Mouse (Mus musculus): ENCODE data around the gene Rab22a. TPM values are rescaled to one million over a fixed set of nuclear protein-coding genes. Genes with fewer than 3 reads are reported as not detected.
A peak's percentile ranks its signal among the peaks of the same experiment; 100 is the strongest.

Gene Rab22a
- polyA plus RNA-seq, 1 experiment from 2014 or later, result 35.0 TPM

- Histone ChIP-seq H3K36me3 (ENCODE audit: control insufficient read depth, insufficient read depth, low read length) (no peaks in the 10 kb centered on the region), H3K4me1 (ENCODE audit: control insufficient read depth, insufficient read depth, low read depth, low read length) (no peaks in the 10 kb centered on the region), H3K4me2 (ENCODE audit: low read length) (no peak overlapping the region), H3K27me3 (replicated peaks; ENCODE audit: control insufficient read depth, insufficient read depth, low read length) (no peaks in the 10 kb centered on the region), H3K9ac (ENCODE audit: low read depth, low read length) (no peak overlapping the region), H3K9me3 (ENCODE audit: control insufficient read depth, low read length) (no peaks in the 10 kb centered on the region), H3K4me3 (ENCODE audit: low read length) (no peak overlapping the region), H3K27ac (ENCODE audit: low read depth, low read length) (no peak overlapping the region)
- 26% methylated on average over 14 of the region's 14 CpGs for WGBS
- ATAC-seq, result no peak
These were observed 64.8 kb downstream of the Rab22a start for GRCm38 (mm10) chr2:173724382-173724781.

- no peak for ATAC-seq
- no peak overlapping the region for H3K27ac ChIP-seq (ENCODE audit: low read depth, low read length)
- peaks cover under 1% of the 10 kb centered on the region; the same call in 1 of the 2 replicates for H3K4me1 ChIP-seq (ENCODE audit: control insufficient read depth, insufficient read depth, low read depth, low read length)
- H3K4me2 ChIP-seq (ENCODE audit: low read length), result no peak overlapping the region
- H3K9me3 ChIP-seq (ENCODE audit: control insufficient read depth, low read length), result no peaks in the 10 kb centered on the region
- no peak overlapping the region for H3K9ac ChIP-seq (ENCODE audit: low read depth, low read length)
- H3K4me3 ChIP-seq (ENCODE audit: low read length), result no peak overlapping the region
- 35% methylated on average over 15 of the region's 15 CpGs for WGBS
- no peaks in the 10 kb centered on the region for H3K36me3 ChIP-seq (ENCODE audit: control insufficient read depth, insufficient read depth, low read length)
- H3K27me3 ChIP-seq (replicated peaks; ENCODE audit: control insufficient read depth, insufficient read depth, low read length), result no peaks in the 10 kb centered on the region
These were observed 65.6 kb downstream of the Rab22a start for GRCm38 (mm10) chr2:173724940-173725807.

- no peaks in the 10 kb centered on the region for H3K36me3 ChIP-seq (ENCODE audit: control insufficient read depth, insufficient read depth, low read length)
- ATAC-seq, result no peak
- no peak overlapping the region for H3K4me2 ChIP-seq (ENCODE audit: low read length)
- no peak overlapping the region for H3K4me3 ChIP-seq (ENCODE audit: low read length)
- 80% methylated on average over 4 of the region's 4 CpGs for WGBS
- H3K9ac ChIP-seq (ENCODE audit: low read depth, low read length), result no peak overlapping the region
- no peaks in the 10 kb centered on the region for H3K27me3 ChIP-seq (replicated peaks; ENCODE audit: control insufficient read depth, insufficient read depth, low read length)
- no peaks in the 10 kb centered on the region for H3K9me3 ChIP-seq (ENCODE audit: control insufficient read depth, low read length)
- peaks cover 7% of the 10 kb centered on the region for H3K4me1 ChIP-seq (ENCODE audit: control insufficient read depth, insufficient read depth, low read depth, low read length)
- H3K27ac ChIP-seq (ENCODE audit: low read depth, low read length), result no peak overlapping the region
These were observed 66.3 kb downstream of the Rab22a start for GRCm38 (mm10) chr2:173725819-173726218.

GRCm38 (mm10) chr2:173730444-173730966, 70.9 kb downstream of the Rab22a start:
- Histone ChIP-seq H3K4me3 (ENCODE audit: low read length) (no peak overlapping the region), H3K4me1 (ENCODE audit: control insufficient read depth, insufficient read depth, low read depth, low read length) (peaks cover 10% of the 10 kb centered on the region), H3K27ac (ENCODE audit: low read depth, low read length) (no peak overlapping the region), H3K36me3 (ENCODE audit: control insufficient read depth, insufficient read depth, low read length) (no peaks in the 10 kb centered on the region), H3K9ac (ENCODE audit: low read depth, low read length) (no peak overlapping the region), H3K27me3 (replicated peaks; ENCODE audit: control insufficient read depth, insufficient read depth, low read length) (no peaks in the 10 kb centered on the region), H3K4me2 (ENCODE audit: low read length) (no peak overlapping the region), H3K9me3 (ENCODE audit: control insufficient read depth, low read length) (no peaks in the 10 kb centered on the region)
- peak; percentile 78 for ATAC-seq
- 6% methylated on average over 9 of the region's 9 CpGs for WGBS

- WGBS, result 72% methylated on average over 2 of the region's 2 CpGs
- Histone ChIP-seq H3K4me1 (ENCODE audit: control insufficient read depth, insufficient read depth, low read depth, low read length) (peaks cover 21% of the 10 kb centered on the region), H3K27me3 (replicated peaks; ENCODE audit: control insufficient read depth, insufficient read depth, low read length) (no peaks in the 10 kb centered on the region), H3K4me3 (ENCODE audit: low read length) (no peak overlapping the region), H3K27ac (ENCODE audit: low read depth, low read length) (no peak overlapping the region), H3K9me3 (ENCODE audit: control insufficient read depth, low read length) (no peaks in the 10 kb centered on the region), H3K4me2 (ENCODE audit: low read length) (no peak overlapping the region), H3K9ac (ENCODE audit: low read depth, low read length) (no peak overlapping the region), H3K36me3 (ENCODE audit: control insufficient read depth, insufficient read depth, low read length) (no peaks in the 10 kb centered on the region)
- no peak for ATAC-seq
These were observed 74.9 kb downstream of the Rab22a start for GRCm38 (mm10) chr2:173734426-173734825.

GRCm38 (mm10) chr2:173737222-173737989, 77.8 kb downstream of the Rab22a start, which contains the start of gene Vapb:
TSS of gene Vapb (plus strand) at chr2:173737511.
- Histone ChIP-seq H3K27ac (ENCODE audit: low read depth, low read length) (peak within 1 kb of the TSS; percentile 84), H3K27me3 (replicated peaks; ENCODE audit: control insufficient read depth, insufficient read depth, low read length) (no peaks in the 10 kb centered on the region), H3K4me3 (ENCODE audit: low read length) (peak within 1 kb of the TSS; percentile 86), H3K36me3 (ENCODE audit: control insufficient read depth, insufficient read depth, low read length) (no peaks in the 10 kb centered on the region), H3K4me2 (ENCODE audit: low read length) (peak within 1 kb of the TSS; percentile 73), H3K9ac (ENCODE audit: low read depth, low read length) (peak within 1 kb of the TSS; percentile 96), H3K9me3 (ENCODE audit: control insufficient read depth, low read length) (no peaks in the 10 kb centered on the region), H3K4me1 (ENCODE audit: control insufficient read depth, insufficient read depth, low read depth, low read length) (peaks cover 15% of the 10 kb centered on the region)
- peak; percentile 98 for ATAC-seq
- 1% methylated on average over 51 of the region's 70 CpGs for WGBS

GRCm38 (mm10) chr2:173738232-173738631, 78.7 kb downstream of the Rab22a start:
- ATAC-seq, result no peak
- H3K4me1 ChIP-seq (ENCODE audit: control insufficient read depth, insufficient read depth, low read depth, low read length), result peaks cover 21% of the 10 kb centered on the region
- 91% methylated on average over 9 of the region's 9 CpGs for WGBS

GRCm38 (mm10) chr2:173739107-173739506, 79.5 kb downstream of the Rab22a start:
- no peak overlapping the region for H3K4me3 ChIP-seq (ENCODE audit: low read length)
- WGBS, result 91% methylated on average over 7 of the region's 7 CpGs

More at GRCm38 (mm10) chr2:173738232-173738631, 78.7 kb downstream of the Rab22a start:
- peak overlapping the region; percentile 96 for H3K9ac ChIP-seq (ENCODE audit: low read depth, low read length)
- no peaks in the 10 kb centered on the region for H3K27me3 ChIP-seq (replicated peaks; ENCODE audit: control insufficient read depth, insufficient read depth, low read length)
- peak overlapping the region; percentile 86 for H3K4me3 ChIP-seq (ENCODE audit: low read length)
- H3K4me2 ChIP-seq (ENCODE audit: low read length), result peak overlapping the region; percentile 73
- no peaks in the 10 kb centered on the region for H3K36me3 ChIP-seq (ENCODE audit: control insufficient read depth, insufficient read depth, low read length)
- no peaks in the 10 kb centered on the region for H3K9me3 ChIP-seq (ENCODE audit: control insufficient read depth, low read length)
- no peak overlapping the region for H3K27ac ChIP-seq (ENCODE audit: low read depth, low read length)

GRCm38 (mm10) chr2:173742090-173742489, 82.5 kb downstream of the Rab22a start:
- Histone ChIP-seq H3K27me3 (replicated peaks; ENCODE audit: control insufficient read depth, insufficient read depth, low read length) (no peaks in the 10 kb centered on the region), H3K27ac (ENCODE audit: low read depth, low read length) (no peak overlapping the region), H3K36me3 (ENCODE audit: control insufficient read depth, insufficient read depth, low read length) (peaks cover 5% of the 10 kb centered on the region; the same call in 1 of the 2 replicates), H3K4me3 (ENCODE audit: low read length) (no peak overlapping the region), H3K9me3 (ENCODE audit: control insufficient read depth, low read length) (peaks cover 7% of the 10 kb centered on the region), H3K4me1 (ENCODE audit: control insufficient read depth, insufficient read depth, low read depth, low read length) (peaks cover 21% of the 10 kb centered on the region), H3K9ac (ENCODE audit: low read depth, low read length) (no peak overlapping the region), H3K4me2 (ENCODE audit: low read length) (no peak overlapping the region)
- ATAC-seq, result no peak
- WGBS, result 60% methylated on average over 13 of the region's 13 CpGs

More at GRCm38 (mm10) chr2:173739107-173739506, 79.5 kb downstream of the Rab22a start:
- Histone ChIP-seq H3K4me1 (ENCODE audit: control insufficient read depth, insufficient read depth, low read depth, low read length) (peaks cover 21% of the 10 kb centered on the region), H3K4me2 (ENCODE audit: low read length) (no peak overlapping the region), H3K27me3 (replicated peaks; ENCODE audit: control insufficient read depth, insufficient read depth, low read length) (no peaks in the 10 kb centered on the region), H3K36me3 (ENCODE audit: control insufficient read depth, insufficient read depth, low read length) (no peaks in the 10 kb centered on the region), H3K9ac (ENCODE audit: low read depth, low read length) (no peak overlapping the region), H3K9me3 (ENCODE audit: control insufficient read depth, low read length) (no peaks in the 10 kb centered on the region), H3K27ac (ENCODE audit: low read depth, low read length) (no peak overlapping the region)
- no peak for ATAC-seq
